Mouse (Mus musculus) MEL (cell line): ENCODE results near the gene Opalin. TPM values are rescaled to one million over a fixed set of nuclear protein-coding genes. Genes with fewer than 3 reads are reported as not detected.

ENCODE experiments used
- DNase-seq: peaks from one replicate; pipeline ENCODE4 v3.0.0; 2011; ENCODE audit warnings: low read depth, low spot score
- H3K27ac ChIP-seq: 2 replicates; pipeline ENCODE4 v1.5.1; 2012; ENCODE audit warnings: low read depth, mild to moderate bottlenecking, control low read depth, low read length, moderate library complexity; ENCODE audit not compliant: control insufficient read depth
- H3K27me3 ChIP-seq, 2 experiments: fragments of 150-350 bp in 1 of 2; sonication (generic) in 1 of 2; 2 replicates each; pipeline ENCODE4 v1.6.1; 2012; ENCODE audit warnings: low read length in 2 of 2, mild to moderate bottlenecking in 2 of 2, improper control_type of control experiment in 1 of 2, moderate library complexity in 1 of 2; ENCODE audit not compliant: insufficient read depth in 2 of 2, control insufficient read depth in 1 of 2
- H3K36me3 ChIP-seq, 2 experiments: 2 replicates each; pipeline ENCODE4 v1.6.1; 2012 to 2014; ENCODE audit warnings: low read length in 2 of 2, improper control_type of control experiment in 1 of 2, inconsistent platforms in 1 of 2, mild to moderate bottlenecking in 1 of 2; ENCODE audit not compliant: insufficient read depth in 2 of 2, control insufficient read depth in 1 of 2
- H3K4me1 ChIP-seq, 2 experiments: fragments of 150-350 bp in 1 of 2; sonication (generic) in 1 of 2; 2 replicates each; pipeline ENCODE4 v1.6.1; 2012; ENCODE audit warnings: low read length in 2 of 2, improper control_type of control experiment in 1 of 2, mild to moderate bottlenecking in 1 of 2; ENCODE audit not compliant: insufficient read depth in 2 of 2, control insufficient read depth in 1 of 2
- H3K4me3 ChIP-seq, 2 experiments: fragments of 150-350 bp in 1 of 2; sonication (generic) in 1 of 2; 2 replicates each; pipeline ENCODE4 v1.5.1; 2012; ENCODE audit warnings: low read depth in 2 of 2, low read length in 2 of 2, mild to moderate bottlenecking in 2 of 2, moderate library complexity in 2 of 2, control low read depth in 1 of 2, improper control_type of control experiment in 1 of 2; ENCODE audit not compliant: control insufficient read depth in 1 of 2, insufficient read depth in 1 of 2
- H3K79me2 ChIP-seq: 2 replicates; pipeline ENCODE4 v1.6.1; 2012; ENCODE audit warnings: mild to moderate bottlenecking, low read length, moderate library complexity; ENCODE audit not compliant: control insufficient read depth, poor library complexity, insufficient read depth
- H3K9ac ChIP-seq: 2 replicates; pipeline ENCODE4 v1.6.1; 2012; ENCODE audit warnings: low read depth, mild to moderate bottlenecking, control low read depth, low read length, moderate library complexity; ENCODE audit not compliant: control insufficient read depth, poor library complexity, severe bottlenecking
- H3K9me3 ChIP-seq: fragments of 150-350 bp; sonication (generic); replicated peaks from 2 replicates; pipeline ENCODE4 v1.6.1; 2012; ENCODE audit warnings: mild to moderate bottlenecking, low read length, improper control_type of control experiment, moderate library complexity; ENCODE audit not compliant: insufficient read depth
- BHLHE40 ChIP-seq: IDR thresholded peaks from 2 replicates; pipeline ENCODE4 v1.6.1; 2012; ENCODE audit warnings: low read depth, mild to moderate bottlenecking, inconsistent platforms, low read length, improper control_type of control experiment, borderline replicate concordance
- CHD2 ChIP-seq: IDR thresholded peaks from 2 replicates; pipeline ENCODE4 v1.6.1; 2011; ENCODE audit warnings: low read length, improper control_type of control experiment
- CTCF ChIP-seq, 3 experiments: IDR thresholded peaks in 2 of 3; conservative IDR thresholded peaks in 1 of 3; 2 replicates each; pipeline ENCODE4 v1.5.1; 2011 to 2012; ENCODE audit warnings: low read length in 3 of 3, low read depth in 2 of 3, mild to moderate bottlenecking in 2 of 3, improper control_type of control experiment in 1 of 3, inconsistent platforms in 1 of 3, mixed read lengths in 1 of 3, moderate library complexity in 1 of 3; ENCODE audit not compliant: control insufficient read depth in 1 of 3, insufficient read depth in 1 of 3, poor library complexity in 1 of 3, severe bottlenecking in 1 of 3
- E2F4 ChIP-seq: IDR thresholded peaks from 2 replicates; pipeline ENCODE4 v1.6.1; 2011; ENCODE audit warnings: low read depth, low read length, improper control_type of control experiment, borderline replicate concordance
- ELF1 ChIP-seq: IDR thresholded peaks from 2 replicates; pipeline ENCODE4 v1.6.1; 2014; ENCODE audit warnings: low read depth, mild to moderate bottlenecking, inconsistent platforms, low read length, improper control_type of control experiment, moderate library complexity
- EP300 ChIP-seq, 2 experiments: IDR thresholded peaks; 2 replicates each; pipeline ENCODE4 v1.6.1; 2011; ENCODE audit warnings: improper control_type of control experiment in 2 of 2, low read length in 2 of 2, low read depth in 1 of 2, mild to moderate bottlenecking in 1 of 2
- ETS1 ChIP-seq: IDR thresholded peaks from 2 replicates; pipeline ENCODE4 v1.6.1; 2012; ENCODE audit warnings: low read depth, mild to moderate bottlenecking, inconsistent platforms, low read length, improper control_type of control experiment, moderate library complexity
- GABPA ChIP-seq: IDR thresholded peaks from 2 replicates; pipeline ENCODE4 v1.6.1; 2012; ENCODE audit warnings: low read depth, mild to moderate bottlenecking, inconsistent platforms, low read length, improper control_type of control experiment, moderate library complexity
- GATA1 ChIP-seq: IDR thresholded peaks from 2 replicates; pipeline ENCODE4 v1.6.1; 2011; ENCODE audit warnings: low read depth, low read length, improper control_type of control experiment
- HCFC1 ChIP-seq: IDR thresholded peaks from 2 replicates; pipeline ENCODE4 v1.6.1; 2012; ENCODE audit warnings: low read depth, mild to moderate bottlenecking, inconsistent platforms, low read length, improper control_type of control experiment, moderate library complexity
- JUND ChIP-seq: IDR thresholded peaks from 2 replicates; pipeline ENCODE4 v1.6.1; 2011; ENCODE audit warnings: low read depth, mild to moderate bottlenecking, improper control_type of control experiment, low read length
- KAT2A ChIP-seq: conservative IDR thresholded peaks from 2 replicates; pipeline ENCODE4 v1.6.1; 2012; ENCODE audit warnings: low read depth, low read length, improper control_type of control experiment, inconsistent platforms
- MAFK ChIP-seq: IDR thresholded peaks from 2 replicates; pipeline ENCODE4 v1.6.1; 2011; ENCODE audit warnings: low read depth, mild to moderate bottlenecking, low read length, improper control_type of control experiment, borderline replicate concordance
- MAZ ChIP-seq: IDR thresholded peaks from 2 replicates; pipeline ENCODE4 v1.6.1; 2012; ENCODE audit warnings: low read depth, mild to moderate bottlenecking, inconsistent platforms, low read length, improper control_type of control experiment
- MXI1 ChIP-seq: IDR thresholded peaks from 2 replicates; pipeline ENCODE4 v1.6.1; 2011; ENCODE audit warnings: mild to moderate bottlenecking, low read depth, low read length, improper control_type of control experiment
- MYB ChIP-seq: IDR thresholded peaks from 2 replicates; pipeline ENCODE4 v1.6.1; 2011; ENCODE audit warnings: mild to moderate bottlenecking, low read depth, low read length, improper control_type of control experiment
- MYC ChIP-seq: IDR thresholded peaks from 2 replicates; pipeline ENCODE4 v1.6.1; 2011; ENCODE audit warnings: low read depth, mild to moderate bottlenecking, low read length, improper control_type of control experiment, moderate library complexity
- NELFE ChIP-seq: IDR thresholded peaks from 2 replicates; pipeline ENCODE4 v1.6.1; 2011; ENCODE audit warnings: low read depth, low read length, improper control_type of control experiment
- POLR2A ChIP-seq, 2 experiments: IDR thresholded peaks; 2 replicates each; pipeline ENCODE4 v1.6.1; 2011 to 2012; ENCODE audit warnings: low read length in 2 of 2, mild to moderate bottlenecking in 2 of 2, control low read depth in 1 of 2, improper control_type of control experiment in 1 of 2, low read depth in 1 of 2, moderate library complexity in 1 of 2; ENCODE audit not compliant: control insufficient read depth in 1 of 2, insufficient read depth in 1 of 2, poor library complexity in 1 of 2
- POLR2AphosphoS5 ChIP-seq: IDR thresholded peaks from 2 replicates; pipeline ENCODE4 v1.6.1; 2012; ENCODE audit warnings: low read depth, borderline replicate concordance, mild to moderate bottlenecking, inconsistent platforms, low read length, moderate library complexity, mixed read lengths
- RAD21 ChIP-seq: IDR thresholded peaks from 2 replicates; pipeline ENCODE4 v1.6.1; 2011; ENCODE audit warnings: mild to moderate bottlenecking, low read depth, low read length, improper control_type of control experiment
- SIN3A ChIP-seq: IDR thresholded peaks from 2 replicates; pipeline ENCODE4 v1.6.1; 2012; ENCODE audit warnings: low read length, improper control_type of control experiment, inconsistent platforms
- SMC3 ChIP-seq: IDR thresholded peaks from 2 replicates; pipeline ENCODE4 v1.6.1; 2011; ENCODE audit warnings: low read depth, low read length, improper control_type of control experiment
- TBP ChIP-seq: IDR thresholded peaks from 2 replicates; pipeline ENCODE4 v1.8.0; 2011; ENCODE audit warnings: low read depth, low read length, improper control_type of control experiment
- TCF12 ChIP-seq: IDR thresholded peaks from 2 replicates; pipeline ENCODE4 v1.6.1; 2014; ENCODE audit warnings: low read depth, mild to moderate bottlenecking, inconsistent platforms, low read length, improper control_type of control experiment, moderate library complexity
- UBTF ChIP-seq: IDR thresholded peaks from 2 replicates; pipeline ENCODE4 v1.6.1; 2012; ENCODE audit warnings: low read depth, mild to moderate bottlenecking, inconsistent platforms, low read length, improper control_type of control experiment, moderate library complexity, borderline replicate concordance; ENCODE audit not compliant: insufficient read depth
- USF1 ChIP-seq: IDR thresholded peaks from 2 replicates; pipeline ENCODE4 v1.6.1; 2014; ENCODE audit warnings: low read depth, mild to moderate bottlenecking, inconsistent platforms, low read length, improper control_type of control experiment, moderate library complexity
- USF2 ChIP-seq, 2 experiments: IDR thresholded peaks; 2 replicates each; pipeline ENCODE4 v1.6.1; 2011 to 2012; ENCODE audit warnings: improper control_type of control experiment in 2 of 2, low read length in 2 of 2, borderline replicate concordance in 1 of 2, inconsistent platforms in 1 of 2, low read depth in 1 of 2, mild to moderate bottlenecking in 1 of 2; ENCODE audit not compliant: insufficient read depth in 1 of 2
- ZC3H11A ChIP-seq: IDR thresholded peaks from 2 replicates; pipeline ENCODE4 v1.6.1; 2012; ENCODE audit warnings: low read depth, mild to moderate bottlenecking, inconsistent platforms, low read length, improper control_type of control experiment
- ZMIZ1 ChIP-seq: IDR thresholded peaks from 2 replicates; pipeline ENCODE4 v1.6.1; 2012; ENCODE audit warnings: low read depth, mild to moderate bottlenecking, inconsistent platforms, low read length, improper control_type of control experiment, moderate library complexity
- ZNF384 ChIP-seq: IDR thresholded peaks from 2 replicates; pipeline ENCODE4 v1.6.1; 2012; ENCODE audit warnings: low read depth, mild to moderate bottlenecking, inconsistent platforms, low read length, improper control_type of control experiment
- polyA plus RNA-seq, 2 experiments: library from polyadenylated mRNA; stranded (reverse) in 1 of 2; unstranded in 1 of 2; fragments of >175 nt in 1 of 2; fragments of >200 nt in 1 of 2; gene quantifications; 2 replicates each; pipeline versions ENCODE4 v1.2.1 to v1.2.4; 2012; ENCODE audit warnings: low replicate concordance in 2 of 2, low read depth in 1 of 2; ENCODE audit not compliant: insufficient read length in 2 of 2, insufficient read depth in 1 of 2, missing spikeins in 1 of 2
- total RNA-seq: library from RNA; depleted of rRNA; stranded (reverse); fragments of 300-350 nt; gene quantifications from 2 replicates; pipeline ENCODE4 v1.2.3, GENCODE M21; 2012

The Opalin gene
- total and polyA plus RNA-seq, 3 experiments = not detected

GRCm38 (mm10) chr19:41031869-41032268, 45.0 kb downstream of the Opalin start:
- H3K4me1 ChIP-seq = no peaks in the 10 kb centered on the region
- no peak overlapping the region for H3K9ac ChIP-seq
- no peak overlapping the region for H3K4me3 ChIP-seq
- no peaks in the 10 kb centered on the region for H3K79me2 ChIP-seq
- H3K27me3 ChIP-seq = peaks cover 11% of the 10 kb centered on the region in 2 experiments
- peaks cover 0 to 3% of the 10 kb centered on the region in 2 experiments; a peak in 1 of 4 replicates for H3K36me3 ChIP-seq
- no peak for TF ChIP-seq BHLHE40
- TF ChIP-seq, all 39 proteins: peak for 0
- no peak overlapping the region for H3K27ac ChIP-seq
- DNase-seq = no peak
- H3K9me3 ChIP-seq = no peaks in the 10 kb centered on the region

- Histone ChIP-seq H3K27ac (no peak overlapping the region), H3K4me3 (no peak overlapping the region)
- TF ChIP-seq ETS1 (no peak), ZC3H11A (no peak), TBP (no peak), GABPA (no peak), SMC3 (no peak), E2F4 (no peak), UBTF (no peak), POLR2AphosphoS5 (no peak), HCFC1 (no peak), ELF1 (no peak), USF1 (no peak), RAD21 (no peak), MAZ (no peak), NELFE (no peak), USF2 (IDR thresholded peaks at IDR 0.05; ENCODE audit: borderline replicate concordance in 1 of 2, insufficient read depth in 1 of 2, low read depth in 1 of 2, low read length in 2 of 2) (no peak), BHLHE40 (peak; percentile 33; the same call in 1 of the 2 replicates), CHD2 (no peak), MYB (no peak), CTCF (IDR thresholded peaks at IDR 0.05 in 2 of 3, conservative IDR thresholded peaks at IDR 0.05 in 1 of 3; ENCODE audit: control insufficient read depth in 1 of 3, insufficient read depth in 1 of 3, low read depth in 2 of 3, low read length in 3 of 3, poor library complexity in 1 of 3, severe bottlenecking in 1 of 3) (no peak), ZNF384 (no peak), GATA1 (peak; percentile 38; the same call in 1 of the 2 replicates), MXI1 (no peak), MYC (no peak), SIN3A (no peak), JUND (no peak), ZMIZ1 (no peak), KAT2A (no peak), MAFK (no peak), EP300 (IDR thresholded peaks at IDR 0.05; ENCODE audit: low read depth in 1 of 2, low read length in 2 of 2) (peak; percentile 48 to 55), TCF12 (0 out of 2 replicates have a peak, but pooled peaks have one; percentile 26), POLR2A (IDR thresholded peaks at IDR 0.05; ENCODE audit: control insufficient read depth in 1 of 2, insufficient read depth in 1 of 2, low read depth in 1 of 2, low read length in 2 of 2, poor library complexity in 1 of 2) (no peak)
- TF ChIP-seq, all 39 proteins: peak for 4
These were observed 45.9 kb downstream of the Opalin start for GRCm38 (mm10) chr19:41031009-41031408.

More at GRCm38 (mm10) chr19:41031009-41031408, 45.9 kb downstream of the Opalin start:
- Histone ChIP-seq H3K36me3 (peaks cover 0 to 3% of the 10 kb centered on the region in 2 experiments; a peak in 1 of 4 replicates), H3K9me3 (no peaks in the 10 kb centered on the region), H3K9ac (no peak overlapping the region), H3K79me2 (no peaks in the 10 kb centered on the region), H3K27me3 (peaks cover 11% of the 10 kb centered on the region in 2 experiments), H3K4me1 (no peaks in the 10 kb centered on the region)
- DNase-seq = peak; percentile 63
